Mouse (Mus musculus) G1E (cell line): ENCODE results near the gene Ctsh.

ENCODE experiments used
- CTCF ChIP-seq: IDR thresholded peaks from 2 replicates; pipeline ENCODE4 v1.5.1; 2012; ENCODE audit warnings: low read depth, low read length, inconsistent platforms, mixed read lengths
- GATA1 ChIP-seq: IDR thresholded peaks from 2 replicates; pipeline ENCODE4 v1.6.1; 2012; ENCODE audit warnings: borderline replicate concordance, low read length, inconsistent platforms, mixed read lengths
- GATA2 ChIP-seq: IDR thresholded peaks from 2 replicates; pipeline ENCODE4 v1.6.1; 2012; ENCODE audit warnings: low read depth, low read length, inconsistent platforms, borderline replicate concordance
- POLR2AphosphoS5 ChIP-seq: IDR thresholded peaks from 2 replicates; pipeline ENCODE4 v1.6.1; 2012; ENCODE audit warnings: low read depth, low read length, inconsistent platforms; ENCODE audit not compliant: insufficient replicate concordance
- TAL1 ChIP-seq: conservative IDR thresholded peaks from 2 replicates; pipeline ENCODE4 v1.6.1; 2012; ENCODE audit warnings: low read depth, low read length, inconsistent platforms, mixed read lengths

DNA sequence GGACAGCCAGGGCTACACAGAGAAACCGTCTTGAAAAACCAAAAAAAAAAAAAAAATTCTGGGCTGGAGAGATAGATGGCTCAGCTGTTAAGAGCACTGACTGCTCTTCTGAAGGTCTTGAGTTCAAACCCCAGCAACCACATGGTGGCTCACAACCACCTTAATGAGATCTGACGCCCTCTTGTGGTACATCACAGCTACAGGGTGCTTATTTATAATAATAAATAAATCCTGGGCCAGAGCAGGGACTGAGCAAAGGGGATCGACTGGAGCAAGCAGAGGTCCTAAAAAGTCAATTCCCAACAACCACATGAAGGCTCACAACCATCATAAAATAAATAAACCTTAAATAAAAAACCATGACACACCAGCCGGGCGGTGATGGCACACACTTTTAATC, 45.0 kb downstream of the Ctsh start:
- TF ChIP-seq CTCF, result no peak
- no peak for TF ChIP-seq GATA1
- TF ChIP-seq GATA2, result no peak
- no peak for TF ChIP-seq TAL1
- TF ChIP-seq POLR2AphosphoS5, result no peak
